Mouse (Mus musculus) MEL (cell line): ENCODE data around the gene Pdzd2. TPM values are rescaled to one million over a fixed set of nuclear protein-coding genes. Genes with fewer than 3 reads are reported as not detected.

Experiments
- DNase-seq: peaks from one replicate; pipeline ENCODE4 v3.0.0; 2011; ENCODE audit warnings: low read depth, low spot score
- H3K27ac ChIP-seq: 2 replicates; pipeline ENCODE4 v1.5.1; 2012; ENCODE audit warnings: low read depth, mild to moderate bottlenecking, control low read depth, low read length, moderate library complexity; ENCODE audit not compliant: control insufficient read depth
- H3K27me3 ChIP-seq, 2 experiments: fragments of 150-350 bp in 1 of 2; sonication (generic) in 1 of 2; 2 replicates each; pipeline ENCODE4 v1.6.1; 2012; ENCODE audit warnings: low read length in 2 of 2, mild to moderate bottlenecking in 2 of 2, improper control_type of control experiment in 1 of 2, moderate library complexity in 1 of 2; ENCODE audit not compliant: insufficient read depth in 2 of 2, control insufficient read depth in 1 of 2
- H3K36me3 ChIP-seq, 2 experiments: 2 replicates each; pipeline ENCODE4 v1.6.1; 2012 to 2014; ENCODE audit warnings: low read length in 2 of 2, improper control_type of control experiment in 1 of 2, inconsistent platforms in 1 of 2, mild to moderate bottlenecking in 1 of 2; ENCODE audit not compliant: insufficient read depth in 2 of 2, control insufficient read depth in 1 of 2
- H3K4me1 ChIP-seq, 2 experiments: fragments of 150-350 bp in 1 of 2; sonication (generic) in 1 of 2; 2 replicates each; pipeline ENCODE4 v1.6.1; 2012; ENCODE audit warnings: low read length in 2 of 2, improper control_type of control experiment in 1 of 2, mild to moderate bottlenecking in 1 of 2; ENCODE audit not compliant: insufficient read depth in 2 of 2, control insufficient read depth in 1 of 2
- H3K4me3 ChIP-seq, 2 experiments: fragments of 150-350 bp in 1 of 2; sonication (generic) in 1 of 2; 2 replicates each; pipeline ENCODE4 v1.5.1; 2012; ENCODE audit warnings: low read depth in 2 of 2, low read length in 2 of 2, mild to moderate bottlenecking in 2 of 2, moderate library complexity in 2 of 2, control low read depth in 1 of 2, improper control_type of control experiment in 1 of 2; ENCODE audit not compliant: control insufficient read depth in 1 of 2, insufficient read depth in 1 of 2
- H3K79me2 ChIP-seq: 2 replicates; pipeline ENCODE4 v1.6.1; 2012; ENCODE audit warnings: mild to moderate bottlenecking, low read length, moderate library complexity; ENCODE audit not compliant: control insufficient read depth, poor library complexity, insufficient read depth
- H3K9ac ChIP-seq: 2 replicates; pipeline ENCODE4 v1.6.1; 2012; ENCODE audit warnings: low read depth, mild to moderate bottlenecking, control low read depth, low read length, moderate library complexity; ENCODE audit not compliant: control insufficient read depth, poor library complexity, severe bottlenecking
- H3K9me3 ChIP-seq: fragments of 150-350 bp; sonication (generic); replicated peaks from 2 replicates; pipeline ENCODE4 v1.6.1; 2012; ENCODE audit warnings: mild to moderate bottlenecking, low read length, improper control_type of control experiment, moderate library complexity; ENCODE audit not compliant: insufficient read depth
- CHD1 ChIP-seq: IDR thresholded peaks from 2 replicates; pipeline ENCODE4 v1.6.1; 2012; ENCODE audit warnings: low read depth, mild to moderate bottlenecking, inconsistent platforms, low read length, improper control_type of control experiment
- CHD2 ChIP-seq: IDR thresholded peaks from 2 replicates; pipeline ENCODE4 v1.6.1; 2011; ENCODE audit warnings: low read length, improper control_type of control experiment
- CTCF ChIP-seq, 3 experiments: IDR thresholded peaks in 2 of 3; conservative IDR thresholded peaks in 1 of 3; 2 replicates each; pipeline ENCODE4 v1.5.1; 2011 to 2012; ENCODE audit warnings: low read length in 3 of 3, low read depth in 2 of 3, mild to moderate bottlenecking in 2 of 3, improper control_type of control experiment in 1 of 3, inconsistent platforms in 1 of 3, mixed read lengths in 1 of 3, moderate library complexity in 1 of 3; ENCODE audit not compliant: control insufficient read depth in 1 of 3, insufficient read depth in 1 of 3, poor library complexity in 1 of 3, severe bottlenecking in 1 of 3
- ELF1 ChIP-seq: IDR thresholded peaks from 2 replicates; pipeline ENCODE4 v1.6.1; 2014; ENCODE audit warnings: low read depth, mild to moderate bottlenecking, inconsistent platforms, low read length, improper control_type of control experiment, moderate library complexity
- GABPA ChIP-seq: IDR thresholded peaks from 2 replicates; pipeline ENCODE4 v1.6.1; 2012; ENCODE audit warnings: low read depth, mild to moderate bottlenecking, inconsistent platforms, low read length, improper control_type of control experiment, moderate library complexity
- GATA1 ChIP-seq: IDR thresholded peaks from 2 replicates; pipeline ENCODE4 v1.6.1; 2011; ENCODE audit warnings: low read depth, low read length, improper control_type of control experiment
- JUND ChIP-seq: IDR thresholded peaks from 2 replicates; pipeline ENCODE4 v1.6.1; 2011; ENCODE audit warnings: low read depth, mild to moderate bottlenecking, improper control_type of control experiment, low read length
- KAT2A ChIP-seq: conservative IDR thresholded peaks from 2 replicates; pipeline ENCODE4 v1.6.1; 2012; ENCODE audit warnings: low read depth, low read length, improper control_type of control experiment, inconsistent platforms
- MAFK ChIP-seq: IDR thresholded peaks from 2 replicates; pipeline ENCODE4 v1.6.1; 2011; ENCODE audit warnings: low read depth, mild to moderate bottlenecking, low read length, improper control_type of control experiment, borderline replicate concordance
- MAX ChIP-seq: IDR thresholded peaks from 2 replicates; pipeline ENCODE4 v1.6.1; 2011; ENCODE audit warnings: low read length, improper control_type of control experiment
- MEF2A ChIP-seq: IDR thresholded peaks from 2 replicates; pipeline ENCODE4 v1.6.1; 2014; ENCODE audit warnings: low read depth, mild to moderate bottlenecking, inconsistent platforms, low read length, improper control_type of control experiment; ENCODE audit not compliant: poor library complexity, insufficient replicate concordance, severe bottlenecking; ENCODE audit errors: extremely low read depth
- MXI1 ChIP-seq: IDR thresholded peaks from 2 replicates; pipeline ENCODE4 v1.6.1; 2011; ENCODE audit warnings: mild to moderate bottlenecking, low read depth, low read length, improper control_type of control experiment
- MYB ChIP-seq: IDR thresholded peaks from 2 replicates; pipeline ENCODE4 v1.6.1; 2011; ENCODE audit warnings: mild to moderate bottlenecking, low read depth, low read length, improper control_type of control experiment
- MYC ChIP-seq: IDR thresholded peaks from 2 replicates; pipeline ENCODE4 v1.6.1; 2011; ENCODE audit warnings: low read depth, mild to moderate bottlenecking, low read length, improper control_type of control experiment, moderate library complexity
- NELFE ChIP-seq: IDR thresholded peaks from 2 replicates; pipeline ENCODE4 v1.6.1; 2011; ENCODE audit warnings: low read depth, low read length, improper control_type of control experiment
- POLR2A ChIP-seq, 2 experiments: IDR thresholded peaks; 2 replicates each; pipeline ENCODE4 v1.6.1; 2011 to 2012; ENCODE audit warnings: low read length in 2 of 2, mild to moderate bottlenecking in 2 of 2, control low read depth in 1 of 2, improper control_type of control experiment in 1 of 2, low read depth in 1 of 2, moderate library complexity in 1 of 2; ENCODE audit not compliant: control insufficient read depth in 1 of 2, insufficient read depth in 1 of 2, poor library complexity in 1 of 2
- POLR2AphosphoS2 ChIP-seq: IDR thresholded peaks from 2 replicates; pipeline ENCODE4 v1.6.1; 2011; ENCODE audit warnings: low read length, improper control_type of control experiment
- POLR2AphosphoS5 ChIP-seq: IDR thresholded peaks from 2 replicates; pipeline ENCODE4 v1.6.1; 2012; ENCODE audit warnings: low read depth, borderline replicate concordance, mild to moderate bottlenecking, inconsistent platforms, low read length, moderate library complexity, mixed read lengths
- RAD21 ChIP-seq: IDR thresholded peaks from 2 replicates; pipeline ENCODE4 v1.6.1; 2011; ENCODE audit warnings: mild to moderate bottlenecking, low read depth, low read length, improper control_type of control experiment
- RCOR1 ChIP-seq: IDR thresholded peaks from 2 replicates; pipeline ENCODE4 v1.6.1; 2012; ENCODE audit warnings: low read depth, mild to moderate bottlenecking, inconsistent platforms, low read length, improper control_type of control experiment
- SMC3 ChIP-seq: IDR thresholded peaks from 2 replicates; pipeline ENCODE4 v1.6.1; 2011; ENCODE audit warnings: low read depth, low read length, improper control_type of control experiment
- TBP ChIP-seq: IDR thresholded peaks from 2 replicates; pipeline ENCODE4 v1.8.0; 2011; ENCODE audit warnings: low read depth, low read length, improper control_type of control experiment
- USF1 ChIP-seq: IDR thresholded peaks from 2 replicates; pipeline ENCODE4 v1.6.1; 2014; ENCODE audit warnings: low read depth, mild to moderate bottlenecking, inconsistent platforms, low read length, improper control_type of control experiment, moderate library complexity
- ZC3H11A ChIP-seq: IDR thresholded peaks from 2 replicates; pipeline ENCODE4 v1.6.1; 2012; ENCODE audit warnings: low read depth, mild to moderate bottlenecking, inconsistent platforms, low read length, improper control_type of control experiment
- polyA plus RNA-seq, 2 experiments: library from polyadenylated mRNA; stranded (reverse) in 1 of 2; unstranded in 1 of 2; fragments of >175 nt in 1 of 2; fragments of >200 nt in 1 of 2; gene quantifications; 2 replicates each; pipeline versions ENCODE4 v1.2.1 to v1.2.4; 2012; ENCODE audit warnings: low replicate concordance in 2 of 2, low read depth in 1 of 2; ENCODE audit not compliant: insufficient read length in 2 of 2, insufficient read depth in 1 of 2, missing spikeins in 1 of 2
- total RNA-seq: library from RNA; depleted of rRNA; stranded (reverse); fragments of 300-350 nt; gene quantifications from 2 replicates; pipeline ENCODE4 v1.2.3, GENCODE M21; 2012

Gene Pdzd2
- total and polyA plus RNA-seq, 3 experiments: 0.15 to 0.33 TPM; not detected in 1

DNA sequence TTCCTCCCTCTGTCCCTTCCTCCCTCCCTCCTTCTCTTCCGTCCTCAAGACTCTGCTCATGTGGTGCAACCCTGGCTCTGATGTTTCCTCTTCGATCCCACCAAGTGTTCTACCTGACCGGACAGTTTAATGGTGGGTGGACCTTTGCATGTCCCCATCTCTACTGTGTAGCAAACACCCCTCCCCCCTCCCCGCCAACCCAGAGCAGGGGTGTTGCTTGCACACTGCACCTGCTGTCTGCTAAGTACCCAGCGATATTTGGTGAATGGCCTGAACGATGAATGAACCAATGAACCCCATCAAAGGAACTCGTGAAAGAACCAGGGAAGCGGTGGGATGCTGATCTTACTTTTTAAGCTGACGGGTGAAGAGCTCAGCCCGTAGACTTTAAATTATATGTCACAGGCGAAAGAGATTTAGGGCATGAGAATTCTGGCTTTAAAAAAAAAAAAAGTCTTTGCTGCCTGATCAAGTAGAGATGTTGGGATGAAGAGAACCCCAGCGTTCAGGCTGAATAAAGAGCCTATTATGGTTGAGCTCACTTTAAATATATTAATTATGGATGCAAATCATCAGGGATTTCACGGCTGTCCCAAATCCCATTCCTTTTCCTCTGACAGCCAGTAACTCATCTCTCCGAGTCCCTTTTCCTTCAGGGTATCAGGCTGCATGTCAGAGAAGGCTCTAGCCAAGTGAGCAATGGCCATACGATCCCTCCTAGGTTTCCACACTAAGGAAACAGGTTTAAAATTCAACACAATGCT, 350.8 kb downstream of the Pdzd2 start:
- H3K27me3 ChIP-seq: peaks cover 0 to 3% of the 10 kb centered on the region in 2 experiments; a peak in 2 of 4 replicates
- H3K9me3 ChIP-seq: no peaks in the 10 kb centered on the region
- no peaks in the 10 kb centered on the region for H3K79me2 ChIP-seq
- TF ChIP-seq CHD2: no peak
- TF ChIP-seq GABPA: no peak
- no peak for TF ChIP-seq RCOR1
- no peak for TF ChIP-seq ZC3H11A
- no peak for TF ChIP-seq MXI1
- no peak for TF ChIP-seq MAX
- TF ChIP-seq TBP: no peak
- no peak for TF ChIP-seq MYB
- no peak for TF ChIP-seq POLR2AphosphoS2
- TF ChIP-seq POLR2AphosphoS5: no peak
- TF ChIP-seq NELFE: no peak
- TF ChIP-seq KAT2A: no peak
- H3K4me1 ChIP-seq: no peaks in the 10 kb centered on the region
- H3K27ac ChIP-seq: no peak overlapping the region
- no peaks in the 10 kb centered on the region for H3K36me3 ChIP-seq
- H3K4me3 ChIP-seq: no peak overlapping the region
- no peak overlapping the region for H3K9ac ChIP-seq
- DNase-seq: no peak

DNA sequence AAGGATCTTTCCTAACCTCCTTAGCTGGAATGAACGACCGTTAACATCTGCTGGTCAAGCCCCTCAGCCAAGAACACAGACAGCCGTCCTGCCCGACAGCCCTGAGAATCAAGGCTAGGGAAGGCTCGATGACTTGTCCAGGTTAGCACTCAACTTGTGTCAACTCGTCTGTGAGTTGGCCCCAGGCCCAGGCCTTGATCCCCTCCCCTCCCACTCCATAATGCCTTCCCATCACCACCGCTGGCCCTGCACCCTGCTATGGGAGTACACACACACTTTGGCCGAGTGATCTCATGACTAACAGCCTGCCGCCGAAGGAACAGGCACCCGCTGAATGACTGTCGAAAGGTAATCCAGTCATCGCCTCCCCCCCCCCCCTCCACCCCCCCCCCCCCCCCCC, 355.0 kb downstream of the Pdzd2 start:
- DNase-seq: no peak
- Histone ChIP-seq H3K4me1 (peaks cover 0 to 2% of the 10 kb centered on the region in 2 experiments; a peak in 1 of 4 replicates), H3K4me3 (no peak overlapping the region), H3K27ac (no peak overlapping the region), H3K9me3 (no peaks in the 10 kb centered on the region), H3K36me3 (no peaks in the 10 kb centered on the region), H3K79me2 (no peaks in the 10 kb centered on the region), H3K9ac (no peak overlapping the region), H3K27me3 (no peaks in the 10 kb centered on the region)
- TF ChIP-seq ELF1: no peak

DNA sequence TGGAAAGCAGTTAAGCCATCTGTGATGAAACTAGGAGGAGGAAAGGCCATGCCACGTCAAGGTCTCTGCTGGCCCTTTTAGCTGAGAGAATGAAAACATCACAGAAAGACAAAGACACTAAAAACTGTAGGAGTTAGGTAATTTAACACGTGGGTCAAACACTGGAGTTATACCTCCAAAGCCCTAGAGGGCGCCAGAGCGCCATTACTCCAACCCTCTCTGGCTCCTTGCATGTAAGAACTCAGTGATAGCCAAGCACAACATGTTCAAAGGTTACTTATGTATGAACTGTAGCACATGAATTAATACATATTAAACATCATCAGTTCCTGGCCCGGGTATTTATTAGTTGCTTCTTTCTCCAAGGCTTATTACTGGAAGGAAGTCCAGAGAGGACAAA, 359.2 kb downstream of the Pdzd2 start:
- H3K4me1 ChIP-seq: peaks cover 2% of the 10 kb centered on the region in 2 experiments; a peak in 2 of 4 replicates
- no peaks in the 10 kb centered on the region; the same call in 1 of the 2 replicates for H3K79me2 ChIP-seq
- peak; percentile 92 for DNase-seq
- no peak overlapping the region for H3K9ac ChIP-seq
- H3K9me3 ChIP-seq: no peaks in the 10 kb centered on the region
- no peaks in the 10 kb centered on the region for H3K27me3 ChIP-seq
- no peak overlapping the region for H3K27ac ChIP-seq
- no peaks in the 10 kb centered on the region for H3K36me3 ChIP-seq
- H3K4me3 ChIP-seq: no peak overlapping the region
- TF ChIP-seq POLR2AphosphoS5 (no peak), MYC (peak; percentile 98), RCOR1 (no peak), SMC3 (peak; percentile 62), ELF1 (peak; percentile 29; the same call in 1 of the 2 replicates), GATA1 (0 out of 2 replicates have a peak, but pooled peaks have one; percentile 13), MXI1 (peak; percentile 80), TBP (peak; percentile 25; the same call in 1 of the 2 replicates), MAFK (no peak), MEF2A (no peak), CTCF (IDR thresholded peaks at IDR 0.05 in 2 of 3, conservative IDR thresholded peaks at IDR 0.05 in 1 of 3; ENCODE audit: control insufficient read depth in 1 of 3, insufficient read depth in 1 of 3, low read depth in 2 of 3, low read length in 3 of 3, poor library complexity in 1 of 3, severe bottlenecking in 1 of 3) (peak; percentile 80 to 97 (median 92)), RAD21 (peak; percentile 47), CHD1 (no peak), JUND (peak; percentile 34; the same call in 1 of the 2 replicates), POLR2A (IDR thresholded peaks at IDR 0.05; ENCODE audit: control insufficient read depth in 1 of 2, insufficient read depth in 1 of 2, low read depth in 1 of 2, low read length in 2 of 2, poor library complexity in 1 of 2) (no peak), KAT2A (no peak), GABPA (peak; percentile 69; the same call in 1 of the 2 replicates), USF1 (peak; percentile 67; the same call in 1 of the 2 replicates)
